Mouse (Mus musculus) urinary bladder, adult 18-20 months (tissue): ENCODE data around the gene Hnrnpul1.

Source experiments
- DNase-seq, 2 experiments: peaks; one replicate each; pipeline ENCODE4 v3.0.0; 2022; ENCODE audit warnings: low spot score in 2 of 2, mixed read lengths in 2 of 2

The Hnrnpul1 gene

DNA sequence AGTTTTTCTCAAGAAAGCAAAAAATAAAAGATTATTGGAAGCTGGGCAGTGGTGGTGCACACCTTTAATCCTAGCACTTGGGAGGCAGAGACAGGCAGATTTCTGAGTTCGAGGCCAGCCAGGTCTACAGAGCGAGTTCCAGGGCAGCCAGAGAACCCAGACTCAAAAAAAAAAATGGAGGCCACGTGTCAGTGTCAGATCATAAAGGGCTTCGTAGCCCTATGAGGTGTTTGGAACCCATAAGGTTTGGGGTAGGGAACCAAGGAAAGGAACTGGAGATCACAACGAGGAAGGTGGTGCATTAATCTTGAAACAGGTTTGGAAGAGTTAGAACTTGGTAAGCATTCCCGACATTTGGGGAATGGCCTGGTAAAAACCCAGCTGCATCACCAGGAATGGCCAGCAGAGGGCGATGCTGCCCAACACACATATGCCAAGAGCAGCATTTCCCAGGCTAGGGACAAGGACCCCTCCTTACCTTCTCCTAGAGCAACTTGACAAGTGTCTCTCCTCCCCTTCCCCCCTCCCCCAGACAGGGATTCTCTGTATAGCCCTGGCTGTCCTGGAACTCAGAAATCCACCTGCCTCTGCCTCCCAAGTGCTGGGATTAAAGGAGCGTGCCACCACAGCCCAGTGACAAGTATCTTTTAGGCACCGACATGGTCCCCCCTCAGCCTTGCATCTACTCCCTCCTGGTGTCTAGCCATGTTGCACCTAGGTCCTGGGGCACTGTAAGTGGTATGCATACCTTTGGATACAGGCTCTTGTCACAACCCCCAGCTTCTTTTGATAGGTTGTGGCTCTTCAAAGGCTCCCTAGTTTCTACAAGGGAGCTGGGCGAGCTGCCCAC is 34.6 kb downstream of the Hnrnpul1 start:
- DNase-seq = no peak

DNA sequence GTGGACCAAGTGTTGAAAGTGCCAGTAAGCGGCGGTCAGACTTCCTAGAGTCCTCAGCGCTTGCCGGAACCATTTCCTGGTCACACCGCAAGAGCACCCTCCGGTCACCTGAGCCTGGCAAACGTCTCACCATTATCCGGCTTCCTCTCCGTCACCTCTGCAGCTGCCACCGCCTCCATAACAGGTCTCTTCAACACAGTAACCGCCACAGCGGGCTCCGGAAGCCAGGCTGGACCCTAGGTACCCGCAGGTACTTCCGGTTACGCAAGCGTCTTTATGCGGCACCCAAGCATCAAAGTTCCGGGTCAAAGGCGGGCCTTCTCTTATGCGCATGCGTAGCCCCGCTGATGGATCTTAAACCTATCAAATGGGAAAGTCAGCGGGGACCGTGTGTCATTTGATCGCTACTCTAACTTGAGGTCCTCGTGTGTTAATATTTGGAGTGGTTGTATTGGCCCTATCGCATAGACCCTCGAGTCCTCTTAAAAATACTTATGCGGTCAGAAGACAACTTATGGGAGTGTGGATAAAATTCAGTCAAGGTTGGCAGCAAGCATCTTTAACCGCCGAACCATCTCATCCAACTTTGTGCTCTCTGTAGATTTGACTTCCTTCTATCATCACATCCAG is 35.7 kb downstream of the Hnrnpul1 start, which contains the start of gene Ccdc97:
Gene Ccdc97, minus strand, starts transcription at position 301 of the 630 bp plus-strand sequence.
- peak; percentile 87 to 92 for DNase-seq

- no peak for DNase-seq
Measured at GRCm38 (mm10) chr7:25717478-25717877, 37.1 kb downstream of the Hnrnpul1 start.

GRCm38 (mm10) chr7:25715731-25716271 is 38.8 kb downstream of the Hnrnpul1 start:
- DNase-seq = no peak

GRCm38 (mm10) chr7:25714581-25714980 is 40.0 kb downstream of the Hnrnpul1 start:
- no peak for DNase-seq

DNA sequence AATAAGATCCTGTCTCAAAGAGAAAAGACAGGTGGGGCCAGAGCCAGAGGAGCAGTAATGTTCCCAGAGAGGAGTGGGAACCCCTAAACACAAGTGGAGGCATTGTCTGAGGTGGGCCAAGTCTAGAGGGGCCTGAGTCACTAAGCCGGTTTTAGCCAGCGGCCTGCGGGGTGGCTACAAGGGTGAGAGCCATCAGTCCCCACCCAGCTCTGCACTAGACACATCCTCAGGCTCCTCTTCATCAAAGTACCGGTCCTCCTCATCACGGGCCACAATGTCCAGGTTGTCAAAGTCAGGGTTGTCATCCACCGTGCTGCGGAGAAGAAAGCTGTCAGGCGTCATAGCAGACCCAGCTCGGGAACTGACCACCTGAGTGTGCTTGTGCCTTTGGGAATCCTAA is 41.8 kb downstream of the Hnrnpul1 start:
- DNase-seq = no peak

- DNase-seq = peak; percentile 71 to 87
Measured at GRCm38 (mm10) chr7:25711731-25712197, 42.8 kb downstream of the Hnrnpul1 start.

DNA sequence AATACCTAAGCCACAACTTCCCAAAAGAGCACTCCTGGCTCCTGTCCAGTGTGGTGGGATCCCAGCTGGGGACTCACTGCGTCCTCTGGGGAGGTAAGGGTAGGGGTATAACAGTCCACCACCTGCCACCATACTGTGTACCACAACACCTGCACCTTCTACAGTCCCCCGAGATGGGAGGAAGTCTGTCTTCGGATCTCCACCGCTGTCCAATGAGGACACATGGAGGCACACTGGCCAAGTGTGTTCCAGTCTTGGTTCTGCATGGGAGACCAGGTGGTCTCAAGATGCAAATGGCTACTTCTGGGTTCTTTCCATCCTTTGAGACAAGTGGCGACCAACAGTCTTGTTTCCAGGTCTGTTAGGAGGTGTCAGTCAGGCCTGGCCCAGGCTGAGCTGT is 43.4 kb downstream of the Hnrnpul1 start:
- no peak for DNase-seq

- peak in 1 of 2 experiments; percentile 36 for DNase-seq
Measured at GRCm38 (mm10) chr7:25710519-25711130, 43.9 kb downstream of the Hnrnpul1 start.

DNA sequence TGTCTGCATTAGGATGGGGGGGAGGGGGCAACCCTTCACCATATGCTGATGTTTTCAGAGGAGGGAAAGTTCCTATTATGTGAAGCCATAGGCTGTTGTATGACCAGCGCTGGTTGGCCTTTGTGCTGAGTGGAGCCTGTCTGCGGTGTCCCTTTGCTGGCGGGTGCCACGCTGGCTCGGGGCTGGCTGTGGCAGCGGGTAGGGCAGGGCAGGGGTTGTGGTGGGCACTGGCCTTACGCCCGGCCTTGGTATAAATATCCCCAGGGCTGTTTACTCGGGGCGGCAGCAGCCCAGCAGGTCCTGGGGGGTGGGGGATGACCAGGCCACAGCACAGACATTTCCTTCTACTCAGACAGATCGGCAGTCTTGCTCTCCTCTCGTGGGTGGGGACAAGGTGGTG is 44.6 kb downstream of the Hnrnpul1 start:
- DNase-seq = peak in 1 of 2 experiments; percentile 42

DNA sequence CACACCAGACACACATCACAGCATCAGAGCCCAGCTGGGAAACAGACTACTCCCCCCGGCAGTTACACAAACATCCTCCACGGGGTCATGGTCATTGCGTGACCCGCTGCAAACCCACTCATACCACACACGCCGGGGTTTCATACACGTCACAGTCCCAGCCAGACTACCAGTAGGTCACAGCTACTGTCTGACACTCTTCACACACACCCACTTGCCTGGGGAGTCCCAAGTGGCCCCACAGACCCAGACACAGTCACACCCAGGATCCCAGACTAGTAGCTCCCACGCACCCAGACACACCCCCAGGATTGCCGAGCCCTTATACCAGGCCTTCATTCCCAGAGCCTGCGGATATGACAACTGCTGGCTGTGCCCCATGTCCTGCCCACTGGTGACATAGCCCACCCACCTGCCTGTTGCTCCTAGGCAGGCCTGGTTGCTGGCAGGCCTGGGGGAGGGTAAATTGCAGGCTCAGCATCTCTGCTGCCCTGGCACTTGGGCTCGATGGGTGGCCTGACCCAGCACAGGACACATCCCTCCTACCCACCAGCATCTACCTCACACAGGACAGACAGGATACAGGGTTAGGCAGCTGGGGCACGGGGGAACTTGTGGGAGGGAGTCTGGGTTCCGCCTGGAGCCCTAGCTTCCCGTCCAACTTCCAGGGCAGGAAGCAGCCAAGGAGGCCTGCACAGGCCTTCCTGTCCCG is 46.8 kb downstream of the Hnrnpul1 start:
- no peak for DNase-seq

DNA sequence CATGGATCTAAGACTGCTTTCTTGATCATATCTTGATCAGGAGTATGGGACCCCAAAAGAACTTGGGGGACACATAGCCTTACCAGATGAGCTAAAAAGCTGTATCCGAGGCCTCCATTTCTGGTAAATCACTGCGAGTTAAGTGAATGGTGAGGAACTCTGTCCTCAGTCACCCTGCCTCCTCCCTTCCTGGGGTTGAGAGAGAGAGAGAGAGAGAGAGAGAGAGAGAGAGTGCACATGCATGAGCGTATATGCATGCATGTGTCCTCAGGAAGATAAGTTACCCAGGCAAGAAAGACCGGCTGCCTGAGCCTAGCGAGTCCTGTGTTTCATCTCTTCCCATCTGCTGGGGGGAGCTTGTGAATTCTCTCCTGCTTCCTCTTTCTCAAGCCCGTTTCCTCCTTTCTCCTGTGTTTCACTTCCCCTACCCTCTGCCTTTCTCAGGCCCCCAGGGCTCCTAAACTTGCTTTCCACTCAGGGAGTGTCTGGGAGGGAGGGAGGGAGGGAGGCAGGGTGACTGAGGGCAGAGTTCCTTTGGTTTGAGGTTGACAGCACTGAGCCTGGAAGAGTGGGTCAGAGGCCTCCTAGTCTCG is 47.9 kb downstream of the Hnrnpul1 start:
- no peak for DNase-seq

GRCm38 (mm10) chr7:25705801-25706251 is 48.7 kb downstream of the Hnrnpul1 start:
- DNase-seq = peak in 1 of 2 experiments; percentile 19

GRCm38 (mm10) chr7:25704716-25705364 is 49.7 kb downstream of the Hnrnpul1 start:
- DNase-seq = no peak

GRCm38 (mm10) chr7:25703793-25704494 is 50.6 kb downstream of the Hnrnpul1 start:
- DNase-seq = no peak

- no peak for DNase-seq
Measured at GRCm38 (mm10) chr7:25702350-25702749, 52.2 kb downstream of the Hnrnpul1 start.

- no peak for DNase-seq
Measured at GRCm38 (mm10) chr7:25700732-25701131, 53.8 kb downstream of the Hnrnpul1 start.

DNA sequence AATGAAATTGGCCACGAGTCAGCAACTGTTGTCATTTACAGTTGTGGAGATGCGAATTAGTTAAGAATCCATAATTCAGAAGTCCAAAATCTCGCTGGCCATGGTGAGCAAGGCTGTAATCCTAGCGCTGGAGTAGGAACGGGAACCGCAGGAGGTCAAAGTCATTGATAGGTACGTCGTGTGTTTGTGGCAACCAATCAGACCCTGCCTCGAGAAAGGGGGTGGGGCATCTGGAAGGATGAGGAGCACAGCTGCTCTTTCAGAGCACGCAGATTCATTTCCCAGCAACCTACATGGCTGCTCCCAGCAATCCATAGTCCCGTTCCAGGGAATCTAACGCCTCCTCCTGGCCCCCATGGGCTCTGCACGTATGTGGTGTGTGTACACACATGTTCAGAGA is 54.7 kb downstream of the Hnrnpul1 start:
- no peak for DNase-seq

GRCm38 (mm10) chr7:25694104-25694503 is 60.5 kb downstream of the Hnrnpul1 start:
- no peak for DNase-seq

- no peak for DNase-seq
Measured at GRCm38 (mm10) chr7:25690051-25690450, 64.5 kb downstream of the Hnrnpul1 start.
